In genomic region chr12:105869242-105869641, GRCm38 (mm10) we compare ENCODE assay signal across 15 mouse cellular contexts.
DNase-seq lines count a peak whose midpoint lies in the region; ATAC-seq lines count a peak whose summit lies in the region.
"Had no signal": no experiment of that assay in that cellular context is flagged by ENCODE, and none has a peak within 500 bp of the region (broad histone marks: within the 10 kb centered on the region; RNA-seq: fewer than 3 reads in every experiment).

No protein-coding gene starts in this region.

- H3K27me3 ChIP-seq in kidney, embryonic 14.5 days (ENCODE audit: control insufficient read depth, insufficient read depth, low read length): no peaks in the 10 kb centered on the region
- H3K27me3 ChIP-seq in liver, embryonic 12.5 days (replicated peaks): peaks cover 28% of the 10 kb centered on the region

- ATAC-seq in kidney, embryonic 14.5 days (ENCODE audit: low FRiP score, low TSS enrichment): peak; percentile 10; the same call in 1 of the 2 replicates
- no peak for ATAC-seq in liver, embryonic 12.5 days
- no peak for ATAC-seq in activated CD4-positive, CD25-positive, alpha-beta regulatory T cell, adult 4 months
- ATAC-seq: forebrain, postnatal 0 days had no signal

- H3K36me3 ChIP-seq in kidney, embryonic 14.5 days (ENCODE audit: control insufficient read depth, insufficient read depth, low read length): no peaks in the 10 kb centered on the region
- H3K36me3 ChIP-seq in liver, embryonic 12.5 days: no peaks in the 10 kb centered on the region

- DNase-seq in kidney, postnatal 14 days: no peak
- DNase-seq in A20 (ENCODE audit: low read depth, low spot score) (peak; percentile 49), R1 (ENCODE audit: low read depth, low spot score) (peak; percentile 60)
- no peak for DNase-seq in cerebellum, postnatal 10 days
- DNase-seq: adrenal gland, adult 8-10 months; cerebellum, adult 8-10 months; forebrain, postnatal 0 days; gastrocnemius, postnatal 36 days; kidney, adult 11 months; thymus, adult 2 months had no signal

- WGBS in kidney, embryonic 14.5 days: 35% methylated on average over 6 of the region's 6 CpGs
- 8% methylated on average over 6 of the region's 6 CpGs for WGBS in liver, embryonic 12.5 days (ENCODE audit: insufficient replicate concordance)

- H3K9ac ChIP-seq in kidney, embryonic 14.5 days (ENCODE audit: low read depth, low read length): no peak overlapping the region
- H3K9ac ChIP-seq in liver, embryonic 12.5 days: no peak overlapping the region
- H3K9ac ChIP-seq: forebrain, postnatal 0 days; liver, embryonic 14.5 days had no signal

- H3K4me3 ChIP-seq in kidney, embryonic 14.5 days (ENCODE audit: low read length): no peak overlapping the region; the same call in 1 of the 2 replicates
- H3K4me3 ChIP-seq in liver, embryonic 12.5 days: no peak overlapping the region

- no peaks in the 10 kb centered on the region for H3K4me1 ChIP-seq in kidney, embryonic 14.5 days (ENCODE audit: control insufficient read depth, insufficient read depth, low read length)
- H3K4me1 ChIP-seq in liver, embryonic 12.5 days: no peaks in the 10 kb centered on the region; the same call in 1 of the 2 replicates

- no peak overlapping the region; the same call in 1 of the 2 replicates for H3K4me2 ChIP-seq in kidney, embryonic 14.5 days (replicated peaks; ENCODE audit: low read depth, low read length)
- H3K4me2 ChIP-seq in liver, embryonic 12.5 days: peak overlapping the region; percentile 9; the same call in 1 of the 2 replicates

- H3K27ac ChIP-seq in kidney, embryonic 14.5 days (ENCODE audit: low read depth, low read length): no peak overlapping the region
- no peak overlapping the region for H3K27ac ChIP-seq in liver, embryonic 12.5 days
- H3K27ac ChIP-seq: liver, embryonic 14.5 days; macrophage had no signal

- no peaks in the 10 kb centered on the region for H3K9me3 ChIP-seq in kidney, embryonic 14.5 days (ENCODE audit: control insufficient read depth, low read length)
- H3K9me3 ChIP-seq in liver, embryonic 12.5 days (replicated peaks): 0 out of 2 replicates have a peak, but pooled peaks cover 4% of the 10 kb centered on the region

Comparison
In these comparisons a context has a peak if more than half of its experiments do, and no peak if none do; other contexts are left out.
1. DNase-seq: peak in A20 (single experiment) and R1 (single experiment); none in kidney, postnatal 14 days (single experiment) and cerebellum, postnatal 10 days (0 of 2).